Mouse (Mus musculus) liver, adult (tissue): ENCODE data around the gene Gal3st2.
"Not testable (repeated sequence)": the region's sequence is repeated elsewhere in the genome, so short reads cannot be mapped to it uniquely, and the experiment has no call there.

Experiments
- GATA4 ChIP-seq: IDR thresholded peaks from 2 replicates; pipeline ENCODE4 v1.6.1; 2014; ENCODE audit warnings: mild to moderate bottlenecking, low read length; ENCODE audit not compliant: insufficient replicate concordance

The Gal3st2 gene

GRCm38 (mm10) chr1:93861048-93861447 lies at the start of gene Gal3st2:
Gene Gal3st2, plus strand, starts transcription at chr1:93861306.
- not testable (repeated sequence) for TF ChIP-seq GATA4

- TF ChIP-seq GATA4, result no peak
These were observed 49.5 kb upstream of the Gal3st2 start for GRCm38 (mm10) chr1:93811495-93812039.

GRCm38 (mm10) chr1:93817823-93818532 lies 43.1 kb upstream of the Gal3st2 start:
- TF ChIP-seq GATA4, result no peak

GRCm38 (mm10) chr1:93818722-93819121 lies 42.4 kb upstream of the Gal3st2 start:
- no peak for TF ChIP-seq GATA4

- TF ChIP-seq GATA4, result no peak
These were observed 37.2 kb upstream of the Gal3st2 start for GRCm38 (mm10) chr1:93823796-93824495.

GRCm38 (mm10) chr1:93824609-93825008 lies 36.5 kb upstream of the Gal3st2 start, which contains the start of gene D2hgdh:
Gene D2hgdh, plus strand, starts transcription at chr1:93824909.
- TF ChIP-seq GATA4, result no peak

GRCm38 (mm10) chr1:93825105-93825674 lies 35.9 kb upstream of the Gal3st2 start:
- no peak for TF ChIP-seq GATA4

GRCm38 (mm10) chr1:93825771-93826539 lies 35.2 kb upstream of the Gal3st2 start:
- TF ChIP-seq GATA4, result no peak

- TF ChIP-seq GATA4, result no peak
These were observed 34.6 kb upstream of the Gal3st2 start for GRCm38 (mm10) chr1:93826540-93826835.

- TF ChIP-seq GATA4, result no peak
These were observed 26.4 kb upstream of the Gal3st2 start for GRCm38 (mm10) chr1:93834671-93835150.

GRCm38 (mm10) chr1:93835211-93835610 lies 25.9 kb upstream of the Gal3st2 start:
- no peak for TF ChIP-seq GATA4

GRCm38 (mm10) chr1:93835876-93836531 lies 25.1 kb upstream of the Gal3st2 start:
- no peak for TF ChIP-seq GATA4

- TF ChIP-seq GATA4, result no peak
These were observed 24.6 kb upstream of the Gal3st2 start for GRCm38 (mm10) chr1:93836532-93836913.

GRCm38 (mm10) chr1:93837335-93837734 lies 23.8 kb upstream of the Gal3st2 start:
- no peak for TF ChIP-seq GATA4

- TF ChIP-seq GATA4, result no peak
These were observed 3.7 kb upstream of the Gal3st2 start for GRCm38 (mm10) chr1:93857370-93857769.
